Mouse (Mus musculus): Measurements from ENCODE around the gene Mmp27. TPM values are rescaled to one million over a fixed set of nuclear protein-coding genes. Genes with fewer than 3 reads are reported as not detected.

Mmp27 gene
- polyA plus RNA-seq, 1 experiment from 2014 or later = not detected

DNA sequence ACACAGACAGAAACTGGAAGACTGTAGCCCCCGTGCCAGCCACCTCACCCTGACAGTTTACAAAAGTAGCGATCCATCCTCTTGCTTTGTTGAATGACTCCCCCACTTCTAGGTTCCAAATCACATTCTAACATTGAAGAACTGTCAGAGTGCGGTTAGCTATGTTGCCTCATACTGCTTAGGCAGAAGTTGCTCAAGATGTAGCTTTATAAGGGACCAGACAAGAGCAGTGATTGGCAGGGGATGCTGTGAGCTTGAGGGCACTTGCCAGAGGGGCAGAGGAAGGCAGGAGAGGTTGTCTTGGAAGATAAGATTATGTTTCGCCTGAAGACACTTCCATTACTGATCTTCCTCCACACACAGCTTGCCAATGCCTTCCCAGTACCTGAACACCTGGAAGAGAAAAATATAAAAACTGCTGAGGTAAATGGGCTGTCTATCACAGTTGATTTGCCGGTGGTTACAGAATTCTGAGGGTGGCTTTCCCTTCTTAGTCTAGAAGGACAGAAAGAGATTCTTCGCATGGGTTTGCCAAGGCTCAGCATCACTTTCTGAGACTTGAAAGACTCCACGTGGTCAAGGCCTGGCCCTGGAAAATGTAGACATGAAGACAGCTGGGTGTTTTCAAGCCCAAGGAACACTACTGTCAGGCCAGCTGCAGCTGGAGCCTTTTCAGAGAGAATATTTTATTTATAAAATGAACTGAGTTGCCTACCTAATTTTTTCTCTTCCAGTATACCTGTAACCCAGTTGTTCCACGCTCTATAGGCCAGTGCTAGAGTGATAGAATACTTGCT is 12.8 kb upstream of the Mmp27 start, which contains the start of gene Mmp8:
TSS of gene Mmp8 (plus strand) at position 236 of the 797 bp plus-strand sequence.
- Histone ChIP-seq H3K9ac (ENCODE audit: low read length) (no peak within 1 kb of the TSS), H3K4me3 (ENCODE audit: low read length) (no peak within 1 kb of the TSS), H3K9me3 (ENCODE audit: control insufficient read depth, low read length) (no peaks in the 10 kb centered on the region), H3K4me2 (ENCODE audit: low read depth, low read length) (no peak within 1 kb of the TSS), H3K4me1 (replicated peaks; ENCODE audit: control insufficient read depth, insufficient read depth, low read length) (0 out of 2 replicates have a peak, but pooled peaks cover 2% of the 10 kb centered on the region), H3K27me3 (ENCODE audit: control insufficient read depth, insufficient read depth, low read depth, low read length) (no peaks in the 10 kb centered on the region), H3K27ac (ENCODE audit: low read length) (no peak within 1 kb of the TSS), H3K36me3 (ENCODE audit: control insufficient read depth, insufficient read depth, low read length) (no peaks in the 10 kb centered on the region)
- 52% methylated on average over 8 of the region's 8 CpGs for WGBS
- ATAC-seq (ENCODE audit: low read depth) = peak; percentile 85

DNA sequence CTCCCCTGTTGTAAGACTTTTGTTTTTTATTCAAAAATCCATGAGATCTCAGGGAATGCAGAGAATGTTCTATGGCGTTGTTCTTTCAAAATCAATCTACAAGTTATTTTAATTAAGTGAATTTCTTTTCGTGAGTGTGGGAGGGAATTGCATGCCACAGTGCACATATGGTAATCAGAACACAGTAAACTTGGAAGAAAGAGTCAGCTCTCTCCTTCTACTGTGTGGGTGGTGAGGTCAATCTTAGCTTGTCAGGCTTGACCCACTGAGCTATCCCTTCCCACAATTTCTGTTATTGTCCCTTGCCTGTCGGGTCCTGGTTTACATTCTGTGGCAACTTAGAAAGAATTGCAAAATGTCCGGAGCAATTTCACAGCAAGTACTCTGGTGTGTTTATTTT is 11.2 kb upstream of the Mmp27 start:
- 55% methylated on average over 4 of the region's 4 CpGs for WGBS
- H3K27ac ChIP-seq (ENCODE audit: low read length) = no peak overlapping the region
- H3K4me2 ChIP-seq (ENCODE audit: low read depth, low read length) = no peak overlapping the region
- no peaks in the 10 kb centered on the region for H3K27me3 ChIP-seq (ENCODE audit: control insufficient read depth, insufficient read depth, low read depth, low read length)
- H3K9ac ChIP-seq (ENCODE audit: low read length) = no peak overlapping the region
- no peaks in the 10 kb centered on the region for H3K36me3 ChIP-seq (ENCODE audit: control insufficient read depth, insufficient read depth, low read length)
- H3K4me3 ChIP-seq (ENCODE audit: low read length) = no peak overlapping the region
- H3K4me1 ChIP-seq (replicated peaks; ENCODE audit: control insufficient read depth, insufficient read depth, low read length) = no peaks in the 10 kb centered on the region
- no peak for ATAC-seq (ENCODE audit: low read depth)
- H3K9me3 ChIP-seq (ENCODE audit: control insufficient read depth, low read length) = no peaks in the 10 kb centered on the region

DNA sequence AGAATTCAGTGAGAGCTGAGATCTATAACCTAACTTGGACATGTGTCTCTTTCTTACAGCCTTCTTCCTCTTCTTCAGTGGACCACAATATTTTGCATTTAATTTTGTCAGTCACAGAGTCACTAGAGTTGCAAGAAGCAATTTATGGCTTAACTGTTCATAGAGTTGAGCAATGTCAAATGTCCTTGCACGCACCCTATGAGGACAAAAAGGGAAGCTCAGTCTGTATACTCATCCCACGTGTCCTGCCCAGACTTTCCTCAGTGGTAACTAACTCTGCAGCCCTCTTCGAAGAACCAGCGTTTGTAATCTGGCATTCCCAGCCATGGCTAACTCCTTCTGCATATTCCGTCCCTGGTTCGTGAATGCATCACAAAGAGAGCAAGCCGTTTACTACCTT is 3.8 kb upstream of the Mmp27 start:
- Histone ChIP-seq H3K4me3 (ENCODE audit: low read length) (no peak overlapping the region), H3K4me1 (replicated peaks; ENCODE audit: control insufficient read depth, insufficient read depth, low read length) (peaks cover 4% of the 10 kb centered on the region; the same call in 1 of the 2 replicates), H3K36me3 (ENCODE audit: control insufficient read depth, insufficient read depth, low read length) (no peaks in the 10 kb centered on the region), H3K27ac (ENCODE audit: low read length) (no peak overlapping the region), H3K27me3 (ENCODE audit: control insufficient read depth, insufficient read depth, low read depth, low read length) (no peaks in the 10 kb centered on the region), H3K4me2 (ENCODE audit: low read depth, low read length) (no peak overlapping the region), H3K9me3 (ENCODE audit: control insufficient read depth, low read length) (no peaks in the 10 kb centered on the region), H3K9ac (ENCODE audit: low read length) (no peak overlapping the region)
- peak; percentile 58 for ATAC-seq (ENCODE audit: low read depth)
- 40% methylated on average over 7 of the region's 7 CpGs for WGBS

DNA sequence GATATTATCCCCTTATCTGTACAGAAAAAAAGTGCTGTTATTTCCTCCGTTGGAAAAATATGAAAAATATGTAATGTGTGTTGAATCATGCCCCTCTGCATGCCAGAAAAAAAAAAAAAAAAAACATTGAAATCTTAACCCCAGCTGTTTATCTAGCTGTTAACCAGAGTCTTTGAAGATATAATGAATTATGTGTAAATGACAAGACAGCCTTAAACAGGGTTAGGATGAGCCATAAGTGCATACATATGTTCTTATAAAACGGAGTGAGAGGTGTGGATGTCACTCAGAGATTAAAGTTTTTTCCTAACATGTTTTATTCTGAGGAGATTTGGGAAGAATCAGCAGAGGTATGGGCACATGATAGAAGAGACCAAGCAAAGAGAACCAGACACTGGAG is 3.3 kb upstream of the Mmp27 start:
- H3K27me3 ChIP-seq (ENCODE audit: control insufficient read depth, insufficient read depth, low read depth, low read length) = no peaks in the 10 kb centered on the region
- no peak overlapping the region for H3K9ac ChIP-seq (ENCODE audit: low read length)
- no peak overlapping the region for H3K4me3 ChIP-seq (ENCODE audit: low read length)
- peak; percentile 64; the same call in 1 of the 2 replicates for ATAC-seq (ENCODE audit: low read depth)
- H3K9me3 ChIP-seq (ENCODE audit: control insufficient read depth, low read length) = no peaks in the 10 kb centered on the region
- WGBS = 25% methylated on average over 2 of the region's 2 CpGs
- no peaks in the 10 kb centered on the region for H3K36me3 ChIP-seq (ENCODE audit: control insufficient read depth, insufficient read depth, low read length)
- H3K27ac ChIP-seq (ENCODE audit: low read length) = no peak overlapping the region
- H3K4me2 ChIP-seq (ENCODE audit: low read depth, low read length) = no peak overlapping the region
- H3K4me1 ChIP-seq (replicated peaks; ENCODE audit: control insufficient read depth, insufficient read depth, low read length) = peaks cover 7% of the 10 kb centered on the region

DNA sequence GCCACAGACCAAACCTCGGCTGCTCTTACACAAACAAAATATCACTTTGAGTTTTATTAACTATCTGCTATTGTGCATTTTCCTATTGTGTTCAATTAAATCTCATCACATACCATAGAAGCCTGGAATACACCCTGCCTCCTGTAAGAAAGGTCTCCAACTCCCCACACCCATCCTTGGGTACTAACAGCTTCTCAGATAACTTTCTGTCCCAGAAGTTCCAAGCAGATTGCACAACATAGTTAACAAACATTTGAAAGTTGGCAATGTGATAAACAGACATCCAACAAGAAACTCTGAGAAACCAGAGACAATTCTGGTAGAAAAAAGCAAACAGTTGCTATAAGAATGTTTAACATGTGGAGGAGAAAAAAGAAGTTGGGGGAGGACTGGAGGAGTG is 711 bp upstream of the Mmp27 start:
- no peak for ATAC-seq (ENCODE audit: low read depth)
- Histone ChIP-seq H3K36me3 (ENCODE audit: control insufficient read depth, insufficient read depth, low read length) (no peaks in the 10 kb centered on the region), H3K4me2 (ENCODE audit: low read depth, low read length) (no peak overlapping the region), H3K4me1 (replicated peaks; ENCODE audit: control insufficient read depth, insufficient read depth, low read length) (peaks cover 12% of the 10 kb centered on the region), H3K9me3 (ENCODE audit: control insufficient read depth, low read length) (no peaks in the 10 kb centered on the region), H3K27me3 (ENCODE audit: control insufficient read depth, insufficient read depth, low read depth, low read length) (no peaks in the 10 kb centered on the region), H3K9ac (ENCODE audit: low read length) (no peak overlapping the region), H3K27ac (ENCODE audit: low read length) (no peak overlapping the region), H3K4me3 (ENCODE audit: low read length) (no peak overlapping the region)
- WGBS = 74% methylated on average over 1 of the region's 1 CpGs

DNA sequence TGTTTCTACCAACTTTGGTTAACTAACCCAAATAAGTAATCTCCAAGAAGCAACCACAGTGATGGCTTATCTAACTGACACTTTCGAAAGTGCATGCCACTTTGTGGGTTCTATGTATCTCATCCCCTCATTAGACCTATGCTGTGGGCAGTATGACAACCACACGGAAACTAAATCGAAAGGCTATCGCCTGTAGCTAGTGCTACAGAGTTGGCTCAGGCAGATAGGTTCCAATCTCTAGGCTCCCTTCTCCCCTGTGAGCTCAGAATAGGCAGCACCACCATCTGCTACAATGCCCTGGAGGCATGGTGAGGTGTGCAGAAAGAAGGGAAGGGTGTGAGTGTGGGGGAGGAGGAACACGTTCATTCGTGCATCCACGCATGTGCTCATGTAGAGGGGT is 992 bp downstream of the Mmp27 start:
- H3K27ac ChIP-seq (ENCODE audit: low read length) = no peak overlapping the region
- H3K27me3 ChIP-seq (ENCODE audit: control insufficient read depth, insufficient read depth, low read depth, low read length) = no peaks in the 10 kb centered on the region
- no peaks in the 10 kb centered on the region for H3K9me3 ChIP-seq (ENCODE audit: control insufficient read depth, low read length)
- ATAC-seq (ENCODE audit: low read depth) = no peak
- H3K9ac ChIP-seq (ENCODE audit: low read length) = no peak overlapping the region
- H3K4me2 ChIP-seq (ENCODE audit: low read depth, low read length) = no peak overlapping the region
- H3K4me3 ChIP-seq (ENCODE audit: low read length) = no peak overlapping the region
- 83% methylated on average over 7 of the region's 7 CpGs for WGBS
- no peaks in the 10 kb centered on the region for H3K36me3 ChIP-seq (ENCODE audit: control insufficient read depth, insufficient read depth, low read length)
- peaks cover 12% of the 10 kb centered on the region for H3K4me1 ChIP-seq (replicated peaks; ENCODE audit: control insufficient read depth, insufficient read depth, low read length)

DNA sequence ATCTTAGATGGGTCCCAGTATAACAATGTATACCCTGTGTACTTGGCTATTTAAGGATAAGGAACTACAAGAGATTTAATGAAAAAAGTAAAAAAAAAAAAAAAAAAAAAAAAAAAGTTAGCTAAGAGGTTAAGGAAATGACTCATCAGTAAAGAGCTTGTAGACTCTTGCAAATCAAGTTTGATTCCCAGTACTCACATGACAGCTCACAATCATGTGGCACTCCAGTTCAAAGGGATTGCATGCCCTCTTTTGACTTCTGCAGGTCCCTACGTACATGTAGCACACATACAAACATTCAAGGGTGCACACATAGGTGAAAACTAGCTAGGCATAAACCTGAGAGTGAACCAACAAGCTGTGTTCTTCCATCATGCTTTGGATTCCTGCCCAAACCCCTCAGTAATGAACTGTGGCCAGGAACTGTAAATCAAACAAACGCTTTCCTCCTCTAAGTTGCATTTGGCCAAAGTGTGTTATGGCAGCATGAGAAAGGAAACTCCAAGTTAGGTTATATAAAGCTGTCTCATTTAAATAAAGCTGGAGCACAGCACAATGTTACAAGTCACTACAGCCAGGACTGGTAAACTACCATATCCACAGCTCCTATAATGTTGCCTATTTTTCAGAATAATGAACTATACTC is 1.6 kb downstream of the Mmp27 start:
- no peak overlapping the region for H3K4me3 ChIP-seq (ENCODE audit: low read length)
- peaks cover 12% of the 10 kb centered on the region for H3K4me1 ChIP-seq (replicated peaks; ENCODE audit: control insufficient read depth, insufficient read depth, low read length)
- H3K27ac ChIP-seq (ENCODE audit: low read length) = peak overlapping the region; percentile 45; the same call in 1 of the 2 replicates
- no peaks in the 10 kb centered on the region for H3K27me3 ChIP-seq (ENCODE audit: control insufficient read depth, insufficient read depth, low read depth, low read length)
- no peak overlapping the region for H3K9ac ChIP-seq (ENCODE audit: low read length)
- peak; percentile 35 for ATAC-seq (ENCODE audit: low read depth)
- H3K36me3 ChIP-seq (ENCODE audit: control insufficient read depth, insufficient read depth, low read length) = no peaks in the 10 kb centered on the region
- no peak overlapping the region for H3K4me2 ChIP-seq (ENCODE audit: low read depth, low read length)
- H3K9me3 ChIP-seq (ENCODE audit: control insufficient read depth, low read length) = no peaks in the 10 kb centered on the region
- 34% methylated on average over 2 of the region's 2 CpGs for WGBS

DNA sequence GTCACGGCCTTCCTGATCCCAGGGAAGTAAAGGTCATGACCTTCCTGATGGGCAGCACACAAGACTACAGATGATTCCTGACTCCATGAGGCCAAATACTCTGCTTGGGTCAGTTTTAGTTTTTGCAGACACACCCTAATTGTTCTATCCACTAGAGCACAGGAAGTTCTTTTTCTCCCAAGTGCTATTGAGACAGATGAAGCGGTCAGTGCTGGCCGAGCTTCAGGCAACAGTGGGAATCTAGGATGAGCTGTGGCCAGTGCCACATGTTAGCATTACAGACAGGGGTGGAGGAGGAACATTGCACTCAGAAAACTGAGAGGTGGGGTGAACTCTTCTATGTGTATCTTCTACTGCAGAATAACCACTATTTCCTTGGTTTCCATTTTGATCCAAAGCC is 4.3 kb downstream of the Mmp27 start:
- Histone ChIP-seq H3K27me3 (ENCODE audit: control insufficient read depth, insufficient read depth, low read depth, low read length) (no peaks in the 10 kb centered on the region), H3K36me3 (ENCODE audit: control insufficient read depth, insufficient read depth, low read length) (no peaks in the 10 kb centered on the region), H3K9me3 (ENCODE audit: control insufficient read depth, low read length) (no peaks in the 10 kb centered on the region), H3K27ac (ENCODE audit: low read length) (no peak overlapping the region), H3K4me3 (ENCODE audit: low read length) (no peak overlapping the region), H3K4me1 (replicated peaks; ENCODE audit: control insufficient read depth, insufficient read depth, low read length) (peaks cover 12% of the 10 kb centered on the region), H3K4me2 (ENCODE audit: low read depth, low read length) (no peak overlapping the region), H3K9ac (ENCODE audit: low read length) (no peak overlapping the region)
- ATAC-seq (ENCODE audit: low read depth) = no peak
- WGBS = 70% methylated on average over 3 of the region's 3 CpGs

DNA sequence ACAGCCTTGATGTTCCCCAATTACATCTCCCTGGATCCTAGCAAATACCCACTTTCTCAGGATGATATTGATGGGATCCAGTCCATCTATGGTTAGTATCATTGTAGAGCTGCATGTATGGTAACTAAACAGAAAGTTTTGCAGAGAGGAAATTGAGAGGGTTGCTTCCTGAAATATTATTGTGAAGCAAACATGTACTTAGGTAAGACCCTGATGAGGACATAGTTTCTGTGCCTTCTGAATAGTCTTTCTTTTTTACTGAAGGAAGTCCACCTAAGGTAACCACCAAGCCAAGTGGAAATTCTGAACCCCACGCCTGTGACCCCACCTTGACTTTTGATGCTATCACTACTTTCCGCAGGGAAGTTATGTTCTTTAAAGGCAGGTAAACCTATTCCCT is 6.2 kb downstream of the Mmp27 start:
- WGBS = 87% methylated on average over 2 of the region's 2 CpGs

More for the DNA sequence above, 6.2 kb downstream of the Mmp27 start:
- Histone ChIP-seq H3K27me3 (ENCODE audit: control insufficient read depth, insufficient read depth, low read depth, low read length) (no peaks in the 10 kb centered on the region), H3K4me2 (ENCODE audit: low read depth, low read length) (no peak overlapping the region), H3K4me1 (replicated peaks; ENCODE audit: control insufficient read depth, insufficient read depth, low read length) (peaks cover 8% of the 10 kb centered on the region), H3K27ac (ENCODE audit: low read length) (no peak overlapping the region), H3K36me3 (ENCODE audit: control insufficient read depth, insufficient read depth, low read length) (no peaks in the 10 kb centered on the region), H3K4me3 (ENCODE audit: low read length) (no peak overlapping the region), H3K9me3 (ENCODE audit: control insufficient read depth, low read length) (no peaks in the 10 kb centered on the region), H3K9ac (ENCODE audit: low read length) (no peak overlapping the region)
- no peak for ATAC-seq (ENCODE audit: low read depth)

Measured in lung, embryonic 16.5 days (tissue).